Mouse (Mus musculus): ENCODE data around the gene Chd9. TPM values are rescaled to one million over a fixed set of nuclear protein-coding genes. Genes with fewer than 3 reads are reported as not detected.

Chd9 gene
- polyA plus RNA-seq, 1 experiment from 2014 or later, result 95.6 TPM

- peak; percentile 86 for DNase-seq (ENCODE audit: low spot score)
- peak overlapping the region; percentile 30 for H3K4me2 ChIP-seq (ENCODE audit: low read length)
- no peaks in the 10 kb centered on the region for H3K36me3 ChIP-seq (ENCODE audit: control insufficient read depth, insufficient read depth, low read length)
- H3K4me1 ChIP-seq (ENCODE audit: control insufficient read depth, insufficient read depth, low read length), result peaks cover 20% of the 10 kb centered on the region
- H3K27me3 ChIP-seq (replicated peaks; ENCODE audit: control insufficient read depth, insufficient read depth, low read length), result no peaks in the 10 kb centered on the region
- no peak overlapping the region for H3K4me3 ChIP-seq (ENCODE audit: low read depth, low read length)
- peak overlapping the region; percentile 78 for H3K27ac ChIP-seq (ENCODE audit: low read depth, low read length)
- ATAC-seq, result peak; percentile 89
- 0 out of 2 replicates have a peak overlapping the region, but pooled peaks have one; percentile 3 for H3K9ac ChIP-seq (ENCODE audit: low read length)
- 0% methylated on average over 9 of the region's 9 CpGs for WGBS
- no peaks in the 10 kb centered on the region for H3K9me3 ChIP-seq (replicated peaks; ENCODE audit: control insufficient read depth, low read length)
These were observed 33.9 kb downstream of the Chd9 start for GRCm38 (mm10) chr8:90862038-90862437.

DNA sequence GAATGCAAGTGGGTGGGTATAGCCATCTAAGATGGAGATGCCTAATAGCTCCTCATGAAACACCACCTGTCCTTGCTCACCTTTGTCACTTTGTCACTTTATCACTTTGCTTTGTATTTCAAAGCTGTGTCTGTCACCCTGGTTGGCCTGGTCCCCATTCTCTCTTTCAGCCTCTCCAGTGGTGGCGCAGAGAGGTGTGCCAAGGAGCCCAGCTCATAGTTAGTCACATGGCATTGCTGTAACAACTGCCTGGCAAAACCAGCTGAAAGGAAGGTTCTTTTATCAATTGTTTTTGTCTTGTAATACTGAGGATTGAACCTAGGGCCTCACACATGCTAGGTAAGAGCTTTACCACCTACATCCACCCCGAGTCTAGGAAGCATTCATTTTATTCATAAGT lies 38.9 kb downstream of the Chd9 start:
- Histone ChIP-seq H3K36me3 (ENCODE audit: control insufficient read depth, insufficient read depth, low read length) (no peaks in the 10 kb centered on the region), H3K4me1 (ENCODE audit: control insufficient read depth, insufficient read depth, low read length) (peaks cover 42% of the 10 kb centered on the region), H3K27ac (ENCODE audit: low read depth, low read length) (no peak overlapping the region), H3K4me2 (ENCODE audit: low read length) (no peak overlapping the region), H3K27me3 (replicated peaks; ENCODE audit: control insufficient read depth, insufficient read depth, low read length) (no peaks in the 10 kb centered on the region), H3K9ac (ENCODE audit: low read length) (no peak overlapping the region), H3K4me3 (ENCODE audit: low read depth, low read length) (no peak overlapping the region), H3K9me3 (replicated peaks; ENCODE audit: control insufficient read depth, low read length) (no peaks in the 10 kb centered on the region)
- DNase-seq (ENCODE audit: low spot score) (no peak), ATAC-seq (no peak)
- 89% methylated on average over 2 of the region's 2 CpGs for WGBS

DNA sequence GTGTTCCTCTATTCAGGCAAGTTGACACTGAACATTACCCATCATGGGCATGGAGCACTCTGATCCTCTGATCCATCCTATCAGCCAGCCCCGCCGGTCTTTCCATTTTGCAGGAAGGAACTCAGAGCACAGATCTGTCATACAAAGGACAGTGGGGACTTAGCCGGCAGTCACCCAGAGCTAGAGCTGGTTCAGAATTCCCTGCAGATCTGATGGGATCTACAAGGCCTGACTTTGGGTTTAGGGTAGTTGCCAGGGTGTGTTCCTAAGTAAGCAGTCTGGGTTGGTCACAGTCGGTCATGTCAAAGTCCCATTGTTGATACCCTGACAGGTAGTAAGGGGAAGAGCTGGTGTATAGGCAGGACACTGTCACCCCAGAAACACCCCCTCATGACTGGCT lies 39.8 kb downstream of the Chd9 start:
- Histone ChIP-seq H3K27me3 (replicated peaks; ENCODE audit: control insufficient read depth, insufficient read depth, low read length) (no peaks in the 10 kb centered on the region), H3K4me2 (ENCODE audit: low read length) (no peak overlapping the region), H3K9ac (ENCODE audit: low read length) (no peak overlapping the region), H3K27ac (ENCODE audit: low read depth, low read length) (no peak overlapping the region), H3K4me1 (ENCODE audit: control insufficient read depth, insufficient read depth, low read length) (peaks cover 36% of the 10 kb centered on the region), H3K9me3 (replicated peaks; ENCODE audit: control insufficient read depth, low read length) (no peaks in the 10 kb centered on the region), H3K4me3 (ENCODE audit: low read depth, low read length) (no peak overlapping the region), H3K36me3 (ENCODE audit: control insufficient read depth, insufficient read depth, low read length) (no peaks in the 10 kb centered on the region)
- DNase-seq (ENCODE audit: low spot score) (no peak), ATAC-seq (no peak)
- 85% methylated on average over 4 of the region's 4 CpGs for WGBS

- Histone ChIP-seq H3K27ac (ENCODE audit: low read depth, low read length) (peak overlapping the region; percentile 82; the same call in 1 of the 2 replicates), H3K36me3 (ENCODE audit: control insufficient read depth, insufficient read depth, low read length) (no peaks in the 10 kb centered on the region), H3K9ac (ENCODE audit: low read length) (no peak overlapping the region), H3K9me3 (replicated peaks; ENCODE audit: control insufficient read depth, low read length) (no peaks in the 10 kb centered on the region), H3K27me3 (replicated peaks; ENCODE audit: control insufficient read depth, insufficient read depth, low read length) (no peaks in the 10 kb centered on the region), H3K4me2 (ENCODE audit: low read length) (no peak overlapping the region), H3K4me3 (ENCODE audit: low read depth, low read length) (no peak overlapping the region), H3K4me1 (ENCODE audit: control insufficient read depth, insufficient read depth, low read length) (peaks cover 36% of the 10 kb centered on the region)
- WGBS, result 76% methylated on average over 4 of the region's 4 CpGs
- ATAC-seq, result no peak
- no peak for DNase-seq (ENCODE audit: low spot score)
These were observed 40.2 kb downstream of the Chd9 start for GRCm38 (mm10) chr8:90868334-90868733.

GRCm38 (mm10) chr8:90869071-90869919 lies 41.1 kb downstream of the Chd9 start:
- Histone ChIP-seq H3K4me3 (ENCODE audit: low read depth, low read length) (no peak overlapping the region), H3K9me3 (replicated peaks; ENCODE audit: control insufficient read depth, low read length) (no peaks in the 10 kb centered on the region), H3K9ac (ENCODE audit: low read length) (peak overlapping the region; percentile 26; the same call in 1 of the 2 replicates), H3K27me3 (replicated peaks; ENCODE audit: control insufficient read depth, insufficient read depth, low read length) (no peaks in the 10 kb centered on the region), H3K27ac (ENCODE audit: low read depth, low read length) (peak overlapping the region; percentile 82), H3K36me3 (ENCODE audit: control insufficient read depth, insufficient read depth, low read length) (no peaks in the 10 kb centered on the region), H3K4me2 (ENCODE audit: low read length) (peak overlapping the region; percentile 37), H3K4me1 (ENCODE audit: control insufficient read depth, insufficient read depth, low read length) (peaks cover 36% of the 10 kb centered on the region)
- 28% methylated on average over 18 of the region's 18 CpGs for WGBS
- ATAC-seq, result peak; percentile 35; the same call in 1 of the 2 replicates
- peak; percentile 76 for DNase-seq (ENCODE audit: low spot score)

DNA sequence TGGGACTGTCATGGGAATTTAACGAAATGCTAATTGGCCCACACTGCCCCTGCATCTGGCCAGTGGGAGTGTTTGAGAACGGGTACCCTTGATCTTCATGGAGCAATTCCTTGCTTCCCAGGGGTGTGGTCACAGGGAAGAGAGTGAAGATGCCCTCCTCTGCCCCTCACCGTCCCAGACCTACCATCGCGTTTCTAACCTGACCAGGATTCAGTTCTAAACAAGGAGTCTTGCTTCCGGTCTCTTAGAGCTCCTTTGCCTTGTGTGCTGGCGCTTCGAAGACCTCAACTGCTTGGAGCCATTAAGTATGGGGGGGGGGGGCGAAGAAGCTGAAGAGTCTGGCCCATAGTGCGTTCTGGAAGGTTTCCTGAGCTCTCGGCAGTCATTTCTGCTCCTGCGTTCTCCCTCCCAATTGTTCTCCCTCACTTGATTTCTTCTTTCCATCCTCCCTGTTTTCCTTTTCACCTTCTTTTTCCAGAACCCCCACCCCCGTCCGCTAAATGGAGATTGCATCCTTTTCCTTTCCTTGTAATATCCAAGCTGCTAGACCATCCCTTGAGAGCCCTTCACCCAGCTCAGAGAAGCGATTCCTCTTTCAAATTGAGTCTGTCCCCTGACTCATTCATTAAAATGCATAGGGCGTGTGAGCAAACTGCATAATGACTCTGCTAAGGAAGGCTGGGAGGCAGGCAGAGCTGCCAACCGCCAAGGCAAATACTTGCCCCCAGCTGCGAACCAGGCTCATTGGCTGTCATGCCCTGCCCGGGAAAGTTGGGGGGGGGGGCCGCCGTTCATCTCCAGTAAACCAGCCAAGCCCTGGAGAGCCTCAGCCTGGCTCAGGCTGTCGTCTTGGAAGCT lies 42.0 kb downstream of the Chd9 start:
- 5% methylated on average over 22 of the region's 22 CpGs for WGBS
- Histone ChIP-seq H3K27me3 (replicated peaks; ENCODE audit: control insufficient read depth, insufficient read depth, low read length) (no peaks in the 10 kb centered on the region), H3K27ac (ENCODE audit: low read depth, low read length) (peak overlapping the region; percentile 82), H3K4me3 (ENCODE audit: low read depth, low read length) (no peak overlapping the region), H3K9me3 (replicated peaks; ENCODE audit: control insufficient read depth, low read length) (no peaks in the 10 kb centered on the region), H3K4me1 (ENCODE audit: control insufficient read depth, insufficient read depth, low read length) (peaks cover 36% of the 10 kb centered on the region), H3K4me2 (ENCODE audit: low read length) (peak overlapping the region; percentile 37), H3K36me3 (ENCODE audit: control insufficient read depth, insufficient read depth, low read length) (no peaks in the 10 kb centered on the region), H3K9ac (ENCODE audit: low read length) (peak overlapping the region; percentile 26)
- DNase-seq (ENCODE audit: low spot score) (peak; percentile 94), ATAC-seq (peak; percentile 91)

DNA sequence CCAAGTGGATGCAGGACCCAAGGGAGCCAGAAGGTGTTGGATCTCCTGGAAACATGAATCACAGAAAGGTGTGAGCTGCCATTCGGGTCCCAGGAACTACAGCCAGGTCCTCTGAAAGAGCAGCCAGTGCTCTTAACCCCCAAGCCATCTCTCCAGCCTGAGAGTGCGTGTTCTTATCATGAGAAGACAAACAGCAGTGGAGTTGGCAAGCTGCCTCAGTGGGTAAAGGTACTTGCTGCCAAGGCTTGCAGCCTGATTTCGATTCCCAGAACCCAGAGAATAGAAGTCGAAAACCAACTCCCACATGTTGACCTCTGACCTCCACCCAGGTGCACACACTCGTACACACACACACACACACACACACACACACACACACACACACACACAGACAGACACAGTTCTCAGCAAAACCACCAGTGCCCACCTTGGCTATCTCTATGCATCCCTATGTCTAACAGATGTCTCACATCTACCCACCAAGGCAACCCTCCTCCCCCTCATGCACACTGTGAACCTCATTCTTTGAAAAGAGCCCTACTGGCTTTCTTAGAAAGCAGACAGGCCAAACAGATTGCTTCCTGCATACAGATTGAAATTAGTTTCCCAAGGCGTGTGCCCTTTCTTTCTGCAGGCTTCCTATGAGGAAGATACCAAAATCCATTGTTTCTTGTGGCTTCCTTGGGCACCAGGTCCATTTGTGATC lies 43.4 kb downstream of the Chd9 start:
- no peak overlapping the region for H3K9ac ChIP-seq (ENCODE audit: low read length)
- H3K4me1 ChIP-seq (ENCODE audit: control insufficient read depth, insufficient read depth, low read length), result peaks cover 45% of the 10 kb centered on the region
- 28% methylated on average over 6 of the region's 6 CpGs for WGBS
- H3K4me3 ChIP-seq (ENCODE audit: low read depth, low read length), result no peak overlapping the region
- no peak for ATAC-seq
- no peak overlapping the region for H3K4me2 ChIP-seq (ENCODE audit: low read length)
- peak overlapping the region; percentile 82; the same call in 1 of the 2 replicates for H3K27ac ChIP-seq (ENCODE audit: low read depth, low read length)
- no peaks in the 10 kb centered on the region for H3K36me3 ChIP-seq (ENCODE audit: control insufficient read depth, insufficient read depth, low read length)
- no peaks in the 10 kb centered on the region for H3K9me3 ChIP-seq (replicated peaks; ENCODE audit: control insufficient read depth, low read length)
- peak; percentile 72 for DNase-seq (ENCODE audit: low spot score)
- H3K27me3 ChIP-seq (replicated peaks; ENCODE audit: control insufficient read depth, insufficient read depth, low read length), result no peaks in the 10 kb centered on the region

- ATAC-seq, result no peak
- no peak overlapping the region for H3K27ac ChIP-seq (ENCODE audit: low read depth, low read length)
- no peaks in the 10 kb centered on the region for H3K27me3 ChIP-seq (replicated peaks; ENCODE audit: control insufficient read depth, insufficient read depth, low read length)
- DNase-seq (ENCODE audit: low spot score), result no peak
- 89% methylated on average over 4 of the region's 4 CpGs for WGBS
- H3K36me3 ChIP-seq (ENCODE audit: control insufficient read depth, insufficient read depth, low read length), result no peaks in the 10 kb centered on the region
- no peak overlapping the region for H3K9ac ChIP-seq (ENCODE audit: low read length)
- H3K9me3 ChIP-seq (replicated peaks; ENCODE audit: control insufficient read depth, low read length), result no peaks in the 10 kb centered on the region
- H3K4me2 ChIP-seq (ENCODE audit: low read length), result no peak overlapping the region
- no peak overlapping the region for H3K4me3 ChIP-seq (ENCODE audit: low read depth, low read length)
- peaks cover 58% of the 10 kb centered on the region for H3K4me1 ChIP-seq (ENCODE audit: control insufficient read depth, insufficient read depth, low read length)
These were observed 44.9 kb downstream of the Chd9 start for GRCm38 (mm10) chr8:90873051-90873450.
